Mouse (Mus musculus) right cerebral cortex, adult 18-20 months (tissue): Measurements from ENCODE around the gene Atp1b4.
"Not testable (repeated sequence)": the region's sequence is repeated elsewhere in the genome, so short reads cannot be mapped to it uniquely, and the experiment has no call there.

Experiments
- DNase-seq: peaks from one replicate; pipeline ENCODE4 v3.0.0; 2022; ENCODE audit warnings: mixed read lengths

Gene Atp1b4

GRCm38 (mm10) chrX:38315884-38316283 lies at the start of gene Atp1b4:
Gene Atp1b4 (plus strand): TSS chrX:38316184.
- DNase-seq = no peak

DNA sequence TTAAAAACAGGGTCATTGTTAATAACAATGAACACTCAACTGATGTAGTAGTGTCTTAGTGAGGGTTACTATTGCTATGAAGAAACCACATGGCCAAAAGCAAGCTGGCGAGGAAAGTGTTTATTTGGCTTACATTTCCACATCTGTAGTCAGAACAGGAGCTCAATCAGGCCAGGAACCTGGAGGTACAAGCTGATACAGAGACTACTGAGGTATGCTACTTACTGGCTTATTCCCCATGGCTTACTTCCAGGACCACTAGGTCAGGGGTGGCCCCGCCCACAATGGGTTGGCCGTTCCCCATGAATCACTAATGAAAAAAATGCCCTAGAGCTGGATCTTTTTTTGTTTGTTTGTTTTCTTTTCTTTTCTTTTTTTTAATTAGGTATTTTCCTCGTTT lies 7.4 kb upstream of the Atp1b4 start:
- DNase-seq = no peak

DNA sequence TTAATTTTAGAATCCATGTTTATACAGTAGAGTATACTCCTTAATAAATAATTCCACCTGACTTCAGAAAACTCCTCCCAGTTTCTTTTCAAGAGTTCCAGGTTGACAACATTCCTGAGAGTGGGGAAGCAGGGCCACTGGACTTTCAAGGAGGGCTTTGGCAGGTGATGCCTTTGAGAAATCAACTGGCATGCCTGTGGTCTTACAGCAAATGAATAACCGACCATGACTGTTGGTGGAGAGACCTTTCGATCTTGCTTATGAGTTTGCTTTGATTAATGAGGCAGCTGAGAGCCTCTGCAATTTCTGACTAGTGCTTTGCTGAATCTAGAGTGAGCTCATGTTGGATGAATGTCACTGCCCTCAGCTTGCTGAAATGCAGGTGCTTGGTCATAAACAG lies 4.9 kb upstream of the Atp1b4 start:
- DNase-seq = no peak

GRCm38 (mm10) chrX:38312910-38313625 lies 2.9 kb upstream of the Atp1b4 start:
- DNase-seq = peak; percentile 2

- DNase-seq = no peak
These were observed 2.3 kb upstream of the Atp1b4 start for GRCm38 (mm10) chrX:38313626-38314210.

DNA sequence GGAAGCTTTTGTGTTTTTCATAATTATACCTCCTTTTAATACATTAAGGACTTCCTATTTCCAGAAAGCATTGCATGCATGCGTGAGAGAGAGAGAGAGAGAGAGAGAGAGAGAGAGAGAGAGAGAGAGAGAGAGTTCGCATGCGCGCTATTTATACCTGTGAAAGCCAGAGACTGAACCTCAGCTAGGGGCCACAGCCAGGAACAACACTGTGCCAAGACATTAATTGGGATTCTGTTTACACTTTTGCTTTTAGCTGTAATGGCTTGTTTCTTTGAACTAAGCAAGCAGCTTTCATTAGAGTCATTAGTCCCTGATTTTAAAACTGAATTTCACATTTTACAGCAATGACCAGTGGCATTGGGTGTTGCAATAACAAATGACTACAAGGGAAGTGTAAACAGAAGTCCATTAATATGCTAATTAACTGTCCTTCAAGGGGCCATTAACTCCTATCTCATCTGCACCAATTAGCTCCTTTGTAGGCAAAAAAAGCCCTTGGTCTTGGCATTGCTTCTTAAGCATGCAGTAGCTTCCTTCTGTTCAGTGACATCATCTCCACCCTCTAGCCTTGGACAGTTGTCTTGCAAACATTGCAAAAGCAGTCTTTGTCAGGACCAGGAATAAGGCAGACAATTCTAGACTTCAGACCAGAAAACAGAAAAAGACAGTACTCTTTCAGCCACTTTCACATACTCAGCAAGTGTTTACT lies 14.9 kb downstream of the Atp1b4 start:
- no peak for DNase-seq

DNA sequence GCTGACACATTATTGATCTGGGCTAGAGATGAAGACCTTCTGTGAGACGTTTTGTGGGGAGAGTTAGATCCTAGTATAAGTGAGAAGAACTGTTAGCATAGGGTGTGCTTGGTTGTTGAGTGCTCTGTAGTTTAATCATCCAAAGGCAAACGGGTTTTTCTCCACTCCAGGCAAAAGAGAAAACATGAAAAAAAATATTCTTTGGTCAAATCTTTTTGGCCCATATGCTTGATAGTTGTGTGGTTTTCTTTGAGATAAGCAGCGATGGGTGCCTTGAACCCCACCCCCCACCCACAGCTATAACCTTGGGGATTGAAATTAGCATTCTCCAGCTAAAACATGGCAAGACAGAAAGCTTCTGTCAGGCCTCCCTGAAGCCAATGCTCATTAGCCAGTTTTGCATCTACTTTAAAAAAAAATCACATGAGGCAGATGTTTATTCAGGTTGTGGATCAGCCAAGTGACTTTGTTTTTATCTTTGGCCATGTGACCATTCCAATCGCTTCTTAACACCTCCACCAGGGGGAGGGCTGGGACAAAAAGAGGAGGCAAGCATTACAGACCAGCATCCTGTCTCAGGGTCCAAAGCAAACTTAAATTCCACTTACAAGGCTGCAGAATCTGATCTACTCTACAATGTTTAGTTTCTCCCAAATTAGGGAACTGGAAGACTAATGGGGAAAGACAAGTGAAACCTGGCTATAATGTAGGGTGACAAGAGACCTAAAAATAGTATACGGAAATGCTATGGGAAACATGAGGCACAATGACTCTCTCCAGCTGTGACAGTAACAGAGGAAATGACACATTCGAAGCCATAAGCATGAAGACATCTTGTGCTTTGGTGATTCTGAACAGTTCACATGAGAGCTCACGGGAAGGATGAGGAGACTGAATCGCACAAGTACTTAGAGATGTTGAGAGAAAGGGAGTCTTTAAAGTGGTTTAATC lies 18.6 kb downstream of the Atp1b4 start:
- no peak for DNase-seq

DNA sequence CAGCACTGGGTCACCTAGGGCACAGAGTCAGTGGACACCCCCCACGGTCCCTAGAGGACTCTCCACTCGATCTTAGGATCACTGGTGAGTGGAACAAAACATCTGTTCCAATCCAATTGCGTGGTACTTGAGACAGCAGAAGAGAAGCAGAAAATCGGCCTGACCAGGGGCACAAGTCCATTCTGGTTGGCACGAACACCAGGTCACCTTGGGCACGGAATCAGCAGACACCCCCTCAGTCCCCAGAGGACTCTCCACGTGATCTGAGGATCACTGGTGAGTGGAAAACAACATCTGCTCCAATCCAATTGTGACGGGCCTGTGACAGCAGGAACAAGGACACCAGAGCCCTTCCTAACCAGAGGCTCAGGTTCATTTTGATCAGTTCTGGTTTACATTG lies 46.0 kb downstream of the Atp1b4 start:
- DNase-seq = no peak

- not testable (repeated sequence) for DNase-seq
These were observed 48.6 kb downstream of the Atp1b4 start for GRCm38 (mm10) chrX:38364621-38365020.

- DNase-seq = not testable (repeated sequence)
These were observed 57.2 kb downstream of the Atp1b4 start for GRCm38 (mm10) chrX:38373169-38373568.
